Mouse (Mus musculus) spleen, adult 18-20 months (tissue): Measurements from ENCODE around the gene Usp31.

ENCODE experiments used
- DNase-seq, 2 experiments: peaks; one replicate each; pipeline ENCODE4 v3.0.0; 2022; ENCODE audit warnings: mixed read lengths in 2 of 2

The Usp31 gene

DNA sequence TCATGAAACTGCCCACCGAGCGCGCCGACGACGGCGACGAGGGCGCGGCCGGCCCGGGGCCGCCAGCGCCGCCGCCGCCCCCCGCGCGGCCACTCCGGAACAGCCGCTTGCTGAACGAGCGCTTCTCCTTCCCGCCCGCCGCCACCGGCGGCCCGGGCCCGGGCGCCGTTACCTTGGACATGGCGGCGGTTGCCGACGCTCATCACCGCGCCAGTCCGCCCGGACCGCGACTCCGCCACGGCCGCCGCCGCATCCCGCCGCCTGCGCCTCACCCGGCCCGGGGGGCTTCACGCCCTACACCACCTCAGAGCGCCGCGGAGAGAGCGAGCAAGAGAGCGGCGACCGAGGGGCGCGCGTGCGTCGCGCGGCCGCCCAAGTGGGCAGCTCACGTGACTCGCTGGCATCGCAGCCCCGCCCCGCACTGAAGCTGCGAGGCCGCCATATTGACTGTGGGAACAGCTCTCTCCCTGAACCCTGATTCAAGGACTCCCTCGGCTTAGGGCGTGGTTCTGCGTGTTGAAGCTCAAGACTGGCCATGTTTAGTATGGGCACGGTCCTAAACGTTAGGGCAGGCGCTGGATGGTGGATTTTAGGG lies at the start of gene Usp31:
Gene Usp31, minus strand, starts transcription at position 181 of the 595 bp plus-strand sequence.
- peak; percentile 88 to 93 for DNase-seq

DNA sequence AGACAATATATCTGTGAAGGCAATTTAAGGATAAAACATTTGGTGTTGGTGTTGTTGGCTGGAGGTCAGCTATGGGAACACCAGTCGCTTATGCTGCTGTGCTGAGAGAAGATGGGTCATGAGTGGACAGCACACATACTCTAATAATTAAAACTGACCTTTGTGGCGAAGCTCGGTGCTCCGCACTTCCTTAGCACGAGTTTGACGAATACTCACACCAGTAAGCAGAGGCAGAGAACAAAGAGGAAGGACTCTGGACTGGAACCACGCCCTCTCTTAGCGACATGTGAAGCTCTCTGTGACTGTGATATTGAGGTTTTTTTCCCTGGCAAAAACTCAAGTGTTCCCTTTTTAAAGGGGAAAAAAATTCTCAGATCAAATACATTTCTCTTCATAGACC lies 47.7 kb upstream of the Usp31 start:
- DNase-seq = no peak

DNA sequence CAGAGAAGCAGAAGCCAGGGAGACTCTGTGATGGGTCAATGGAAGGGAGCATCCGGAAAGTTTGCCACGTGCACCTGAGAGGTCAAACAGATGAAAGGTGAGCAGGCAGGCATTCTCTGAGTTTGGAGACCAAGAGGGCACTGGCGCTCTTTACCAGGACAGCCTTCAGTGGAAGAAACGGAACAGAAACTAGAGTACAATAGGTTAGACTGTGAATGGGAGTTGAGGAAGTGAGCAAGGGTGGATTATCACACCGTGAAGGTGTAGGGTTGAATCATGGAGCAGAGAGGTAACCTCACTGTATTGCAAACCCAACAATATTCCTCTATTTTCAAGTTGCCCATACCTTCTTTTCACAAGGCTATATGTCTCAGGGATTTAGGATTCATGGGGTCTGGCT lies 43.2 kb upstream of the Usp31 start:
- DNase-seq = no peak

DNA sequence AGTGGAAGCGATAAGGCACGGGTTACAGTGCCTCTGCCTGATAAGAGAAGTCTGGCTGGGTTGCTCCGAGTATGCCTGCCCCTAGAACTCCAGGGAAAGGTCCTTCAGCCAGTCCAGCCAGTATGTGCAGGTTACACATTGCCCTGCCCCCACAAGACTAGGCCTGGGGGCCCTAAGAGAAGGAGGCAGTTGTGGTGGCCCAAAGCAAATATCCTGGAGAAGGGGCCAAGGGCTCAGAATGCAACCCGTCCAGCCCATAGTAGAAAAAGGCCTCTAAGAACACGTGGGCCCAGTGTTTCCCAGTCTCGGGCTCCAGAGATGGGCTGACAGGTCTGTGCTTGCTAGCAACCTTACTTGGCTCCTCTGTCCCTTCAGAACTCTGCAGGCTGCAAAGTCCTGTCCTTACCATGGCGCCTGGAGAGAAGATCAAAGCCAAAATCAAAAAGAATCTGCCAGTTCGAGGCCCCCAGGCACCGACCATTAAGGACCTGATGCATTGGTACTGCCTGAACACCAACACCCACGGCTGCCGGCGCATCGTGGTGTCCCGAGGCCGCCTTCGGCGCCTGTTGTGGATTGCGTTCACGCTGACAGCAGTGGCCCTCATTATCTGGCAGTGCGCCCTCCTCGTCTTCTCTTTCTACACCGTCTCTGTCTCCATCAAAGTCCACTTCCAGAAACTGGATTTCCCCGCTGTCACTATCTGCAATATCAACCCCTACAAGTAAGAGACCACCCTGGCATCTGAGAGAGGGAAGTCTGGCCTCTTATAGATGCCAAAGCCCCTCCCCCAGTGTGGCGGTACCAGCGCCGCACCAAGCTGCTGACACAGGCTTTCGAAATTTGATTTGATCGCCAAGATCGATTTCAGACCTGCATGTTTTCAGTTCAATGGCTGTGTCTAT lies 30.7 kb upstream of the Usp31 start:
- no peak for DNase-seq

DNA sequence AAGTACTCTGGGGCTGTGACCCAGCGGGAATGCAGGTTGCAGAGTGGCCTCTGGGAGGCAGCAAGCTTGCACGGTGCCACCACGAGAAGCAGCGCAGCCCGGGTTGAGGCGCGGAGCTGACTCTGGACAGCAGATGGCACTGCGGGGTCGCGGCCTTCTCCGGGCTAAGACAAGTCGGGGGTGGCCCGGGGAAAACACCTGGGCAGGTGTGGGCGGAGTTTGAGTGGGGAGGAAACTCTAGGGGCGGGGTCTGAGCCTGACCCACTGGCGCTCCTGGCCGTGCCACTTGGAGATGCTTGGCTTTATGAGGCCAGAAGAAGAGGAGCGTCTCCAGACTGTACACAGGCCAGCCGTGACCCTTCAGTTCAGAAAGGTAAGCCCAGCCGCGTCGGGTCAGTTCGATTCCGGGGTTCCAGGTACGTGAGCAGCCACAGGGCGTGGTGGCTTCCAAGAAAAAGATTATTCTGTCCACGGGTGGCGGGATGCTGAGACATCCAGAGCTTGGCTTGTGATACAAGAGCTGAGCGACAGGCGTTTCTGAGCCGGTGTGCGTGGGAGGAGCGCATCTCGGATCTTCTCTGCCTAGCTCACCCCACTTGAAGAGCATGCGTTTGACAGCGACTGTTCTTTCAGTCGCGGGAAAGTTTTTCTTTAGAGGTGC lies 27.2 kb upstream of the Usp31 start, which contains the start of gene Scnn1g:
Gene Scnn1g, plus strand, starts transcription at position 309 of the 661 bp plus-strand sequence.
- DNase-seq = peak; percentile 55 to 73

DNA sequence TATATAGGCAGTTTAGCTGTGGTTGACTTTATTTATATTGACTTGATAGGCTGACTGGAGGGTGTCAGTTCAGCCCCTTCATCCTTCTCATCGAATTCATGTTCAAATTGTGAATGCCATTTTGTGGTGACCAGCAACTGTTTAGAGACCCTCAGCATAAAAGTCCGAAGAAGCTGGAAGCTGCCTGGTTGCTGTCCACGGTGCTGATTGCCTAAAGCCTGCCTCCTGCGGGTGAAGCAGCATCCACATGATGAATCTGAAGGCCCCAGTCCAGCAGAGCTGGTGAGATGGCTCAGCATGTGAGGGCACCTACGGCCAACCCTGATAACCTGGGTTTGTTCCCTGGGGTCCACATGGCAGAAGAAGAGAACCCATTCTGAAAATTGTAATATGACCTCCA lies 23.2 kb upstream of the Usp31 start:
- peak in 1 of 2 experiments; percentile 10 for DNase-seq

DNA sequence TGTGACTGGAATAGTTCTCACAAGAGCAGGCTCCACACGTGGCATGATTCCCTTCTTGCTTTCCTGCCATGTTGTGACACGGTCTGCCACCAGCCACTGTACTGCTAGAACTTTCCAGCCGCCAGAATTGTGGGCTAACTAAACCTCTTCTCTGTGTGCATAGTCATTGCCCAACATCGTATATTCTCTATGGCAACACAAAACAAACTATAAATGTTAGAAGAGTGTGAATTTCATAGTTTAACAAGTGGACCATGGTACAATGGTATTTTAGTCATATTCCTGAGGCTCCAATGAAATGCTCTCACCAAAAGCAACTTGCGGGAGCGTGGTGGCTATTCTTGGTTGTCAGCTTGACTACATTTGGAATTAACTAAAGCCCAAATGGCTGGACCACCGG lies 10.0 kb upstream of the Usp31 start:
- no peak for DNase-seq

DNA sequence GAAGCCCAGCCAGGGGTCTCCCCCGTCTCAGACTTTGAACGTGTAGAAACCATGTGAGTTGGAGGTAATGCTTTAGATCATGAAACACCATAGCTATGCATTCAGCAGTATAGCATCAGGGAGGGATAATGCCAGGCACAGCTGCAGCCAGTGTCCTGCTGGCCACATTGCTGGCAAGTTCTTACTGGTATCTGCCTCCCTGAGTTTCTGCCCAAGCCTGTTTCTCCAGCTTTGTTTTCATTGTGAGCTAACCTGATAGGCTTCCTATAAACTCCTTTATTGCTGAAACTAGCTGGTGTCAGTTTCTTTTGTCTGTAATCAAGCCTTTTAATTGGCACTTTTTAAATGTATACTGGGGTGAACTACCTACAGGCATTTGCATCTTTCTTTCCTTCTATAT lies 4.1 kb upstream of the Usp31 start:
- DNase-seq = no peak

DNA sequence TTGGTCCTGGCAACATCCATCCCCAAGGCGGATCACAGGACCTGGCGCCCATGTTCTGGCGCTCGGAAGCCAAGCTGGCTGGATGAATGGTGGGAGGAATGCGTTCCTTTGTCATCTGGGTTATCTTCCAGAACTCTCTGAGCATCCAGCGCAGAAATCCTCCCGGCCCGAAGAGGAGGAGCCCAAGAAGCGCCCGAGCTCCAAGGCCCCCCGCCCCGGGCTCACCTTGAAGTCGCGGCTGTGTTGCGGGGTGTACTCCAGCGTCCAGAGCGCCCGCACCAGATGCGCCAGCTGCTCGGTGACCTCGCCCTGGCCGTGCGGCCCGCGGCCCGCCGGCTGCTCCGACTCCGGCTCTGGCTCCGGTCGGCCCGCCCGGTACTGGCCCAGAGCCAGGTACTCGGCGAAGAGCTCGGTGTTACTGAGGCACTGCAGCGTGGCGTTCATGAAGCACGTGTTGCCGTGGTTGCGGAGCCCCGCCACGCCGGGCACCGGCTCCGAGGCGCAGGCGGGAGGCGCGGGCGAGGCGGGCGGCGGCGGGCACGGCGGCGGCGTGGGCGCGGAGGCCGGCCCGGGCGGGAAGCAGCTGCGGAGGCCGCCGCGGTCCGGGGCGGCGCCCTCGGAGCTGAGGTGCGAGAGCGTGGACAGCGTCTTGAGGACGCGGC lies 511 bp downstream of the Usp31 start:
- DNase-seq = peak in 1 of 2 experiments; percentile 20

DNA sequence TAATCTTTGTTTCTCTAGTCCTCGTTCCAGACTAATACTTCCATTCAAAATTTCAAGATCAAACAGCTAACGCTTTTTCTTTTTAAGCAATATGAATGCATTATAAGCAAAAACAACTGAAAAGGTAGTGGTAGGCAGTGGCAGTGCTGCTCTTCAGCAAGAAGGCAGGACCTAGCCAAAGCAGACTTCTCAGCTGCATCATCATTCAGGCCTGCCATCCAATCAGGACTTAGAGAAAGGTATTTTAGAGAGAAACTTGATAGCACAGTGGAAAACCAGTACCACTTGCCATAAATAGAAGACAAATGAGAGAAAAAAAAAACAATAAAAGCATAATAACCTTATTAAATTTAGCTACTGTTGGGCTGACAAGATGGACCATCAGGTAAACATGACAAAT lies 2.0 kb downstream of the Usp31 start:
- no peak for DNase-seq

DNA sequence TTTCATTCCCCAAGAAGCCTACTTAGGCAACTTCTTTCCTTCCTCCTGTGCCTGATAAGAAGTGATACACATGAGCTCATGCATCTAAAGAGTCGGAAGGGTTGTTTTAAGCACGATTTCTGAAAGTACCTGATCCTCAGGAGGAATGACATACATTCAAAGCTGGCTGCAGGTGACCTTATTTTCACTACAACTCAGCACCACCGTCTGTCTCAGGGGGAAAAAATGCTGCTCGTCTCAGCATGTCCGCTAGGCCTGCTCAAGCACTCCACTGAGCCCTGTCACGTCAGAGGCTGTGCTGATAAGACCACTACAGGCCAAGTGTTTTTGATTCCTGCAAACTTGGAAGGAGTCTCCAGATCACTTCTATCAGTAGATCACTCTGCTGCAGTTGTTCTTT lies 5.1 kb downstream of the Usp31 start:
- no peak for DNase-seq

DNA sequence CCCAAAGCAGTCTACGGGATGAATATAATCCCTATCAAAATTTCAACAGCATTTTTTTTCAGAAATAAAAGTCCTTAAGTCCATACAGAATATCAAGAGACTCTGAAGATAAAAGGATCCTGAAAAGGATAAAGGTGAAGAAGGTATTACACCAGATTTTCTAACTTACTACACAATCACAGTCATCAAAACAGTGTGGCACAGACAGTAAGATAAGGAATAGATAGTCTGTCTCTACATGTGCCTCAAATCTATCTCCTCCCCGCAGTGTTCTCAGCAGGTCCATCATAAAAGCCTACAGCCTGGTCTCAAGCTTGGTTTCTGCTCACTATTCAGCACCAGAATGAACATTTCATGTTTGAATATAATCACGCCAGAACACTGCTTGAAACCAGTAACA lies 6.6 kb downstream of the Usp31 start:
- no peak for DNase-seq

DNA sequence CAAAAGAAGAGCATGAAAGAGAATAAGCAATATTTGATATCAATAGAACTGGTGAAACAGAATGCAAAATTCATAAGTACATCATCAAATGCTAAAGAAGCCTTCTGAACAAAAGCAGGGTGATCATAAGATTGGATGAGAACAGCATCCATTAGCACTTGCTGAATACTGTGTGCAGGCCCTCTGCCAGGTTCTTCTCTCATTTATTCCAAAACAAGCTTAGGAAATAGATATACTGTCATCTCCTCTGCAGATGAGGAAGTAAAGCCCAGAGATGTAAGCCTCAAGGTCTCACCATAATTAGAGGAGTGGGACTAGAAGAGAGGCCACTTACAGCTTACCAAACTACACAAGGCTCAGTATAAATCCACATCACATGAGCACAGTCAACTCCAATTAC lies 7.8 kb downstream of the Usp31 start:
- DNase-seq = no peak

DNA sequence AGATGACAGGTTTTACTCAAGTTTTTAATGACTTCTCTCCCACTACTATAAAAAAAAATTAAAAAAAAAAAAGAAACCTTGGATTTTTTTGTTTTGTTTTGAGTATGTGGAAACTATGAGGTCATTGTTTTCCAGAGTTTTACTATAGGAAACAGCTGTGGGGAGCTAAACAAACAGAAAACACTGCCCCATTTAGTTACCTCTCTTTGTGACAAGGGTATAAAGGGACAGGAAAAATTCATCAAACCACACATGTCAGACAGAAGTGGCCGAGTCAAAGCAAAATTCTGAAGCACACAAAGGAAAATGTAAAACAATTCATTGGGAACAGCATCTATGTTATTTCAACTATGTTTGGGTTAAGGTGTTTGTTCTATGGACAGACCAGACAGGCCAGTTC lies 9.5 kb downstream of the Usp31 start:
- no peak for DNase-seq

DNA sequence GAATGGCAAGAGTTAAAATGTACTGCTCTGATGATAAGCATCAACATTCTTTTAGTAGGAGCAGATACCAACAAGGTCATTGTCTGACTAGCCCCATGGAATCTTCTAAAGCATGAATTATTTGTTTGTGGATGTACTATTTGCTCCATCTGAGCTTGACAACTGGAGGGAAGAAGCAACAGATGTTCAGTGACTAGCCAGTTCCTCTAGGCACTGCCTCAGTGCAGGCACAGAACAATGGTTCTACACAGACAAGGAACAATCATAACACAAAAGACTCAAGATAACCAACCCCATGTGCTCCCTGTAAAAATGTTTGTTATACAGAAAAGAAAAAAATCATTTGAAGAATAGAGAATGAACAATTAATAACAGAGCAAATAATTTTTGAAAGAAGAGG lies 9.9 kb downstream of the Usp31 start:
- no peak for DNase-seq

DNA sequence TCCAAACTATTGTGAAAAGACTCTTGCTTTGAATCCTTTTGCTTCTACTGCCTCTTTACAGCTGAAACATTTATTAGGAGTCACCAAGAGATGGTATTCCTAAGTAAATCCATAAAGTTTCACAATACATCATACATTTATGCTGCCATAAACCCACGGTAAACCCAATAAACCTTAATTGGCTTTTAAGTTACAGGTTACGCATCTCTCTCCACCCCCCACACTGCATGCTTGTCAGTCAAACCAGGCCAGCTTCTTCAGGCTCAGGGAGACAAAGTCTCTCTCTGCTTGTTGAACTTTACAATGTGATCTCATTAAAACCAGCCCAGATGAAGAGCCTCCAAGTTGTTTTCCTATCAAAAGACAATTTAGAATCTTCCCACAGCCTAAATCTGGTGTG lies 15.2 kb downstream of the Usp31 start:
- DNase-seq = no peak

DNA sequence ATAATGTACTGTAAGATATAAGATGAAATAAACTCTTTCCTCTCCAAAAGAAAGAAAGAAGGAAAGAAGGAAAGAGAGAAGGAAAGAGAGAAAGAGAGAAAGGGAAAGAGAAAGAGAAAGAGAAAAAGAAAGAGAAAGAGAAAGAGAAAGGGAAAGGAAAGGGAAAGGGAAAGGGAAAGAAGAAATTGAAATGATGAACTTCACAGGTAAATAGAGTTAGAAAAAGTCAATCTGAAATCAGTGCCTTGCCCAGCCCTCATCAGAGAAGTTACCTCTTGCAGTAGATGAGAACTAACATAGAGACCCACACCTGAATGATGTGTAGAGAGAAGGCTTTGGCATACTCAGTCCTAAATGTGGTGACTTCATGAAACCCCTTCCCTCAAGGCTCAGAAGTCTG lies 17.7 kb downstream of the Usp31 start:
- DNase-seq = no peak

DNA sequence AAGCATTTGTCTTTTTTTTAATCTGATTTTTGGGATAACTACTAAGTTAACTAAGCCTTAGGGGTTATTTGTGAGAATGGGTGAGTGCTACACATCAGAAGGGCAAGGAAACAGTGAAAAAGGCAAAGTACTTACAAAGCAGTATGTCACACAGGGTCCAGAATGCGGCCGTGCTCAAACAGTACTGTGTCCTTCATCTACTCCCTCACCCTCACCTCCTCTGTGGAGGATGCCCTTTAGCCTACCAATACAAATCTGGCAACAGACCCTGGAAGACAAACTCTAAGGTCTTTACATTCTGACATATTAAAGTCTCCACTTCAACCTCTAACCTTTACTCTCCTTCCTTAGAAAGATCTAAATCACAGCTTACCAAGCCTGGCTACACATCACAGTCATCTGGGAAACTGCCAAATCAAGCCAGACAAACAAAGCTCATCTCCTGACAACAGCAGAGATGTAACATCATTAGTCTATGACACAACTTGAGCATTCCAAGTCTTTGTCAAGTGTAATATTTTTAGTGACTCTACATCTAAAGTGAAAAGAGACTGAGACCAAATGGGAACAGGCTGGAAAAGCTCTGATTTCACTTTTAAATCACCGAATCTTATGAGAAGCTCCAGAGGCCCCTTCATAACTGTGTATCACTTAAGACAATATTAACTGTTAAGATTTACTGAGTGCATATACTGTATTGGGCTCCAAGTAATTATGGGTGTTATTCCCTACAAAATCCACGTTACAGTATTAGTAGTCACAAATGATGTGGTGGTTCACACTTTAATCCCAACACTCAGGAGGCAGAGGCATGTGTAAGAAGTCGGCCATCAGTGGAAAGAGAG lies 21.7 kb downstream of the Usp31 start:
- DNase-seq = no peak

DNA sequence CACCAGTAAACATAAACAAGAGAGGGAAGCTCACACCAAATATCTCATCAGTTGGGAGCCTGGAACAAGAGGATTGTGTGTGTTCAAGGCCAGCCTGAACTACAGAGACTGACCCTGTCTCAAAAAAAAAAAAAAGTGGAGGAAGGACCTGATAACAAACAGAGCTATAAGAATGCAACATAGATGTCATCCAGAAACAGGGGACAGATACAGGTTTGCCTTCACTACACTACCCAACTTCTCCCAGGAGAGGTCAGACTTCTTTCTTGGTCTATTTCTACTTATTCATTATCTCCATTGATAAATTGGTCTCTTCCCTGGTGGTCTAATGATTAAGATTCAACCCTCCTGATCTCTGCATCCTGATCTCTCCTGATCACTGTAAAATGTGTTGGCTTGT lies 25.9 kb downstream of the Usp31 start:
- no peak for DNase-seq

DNA sequence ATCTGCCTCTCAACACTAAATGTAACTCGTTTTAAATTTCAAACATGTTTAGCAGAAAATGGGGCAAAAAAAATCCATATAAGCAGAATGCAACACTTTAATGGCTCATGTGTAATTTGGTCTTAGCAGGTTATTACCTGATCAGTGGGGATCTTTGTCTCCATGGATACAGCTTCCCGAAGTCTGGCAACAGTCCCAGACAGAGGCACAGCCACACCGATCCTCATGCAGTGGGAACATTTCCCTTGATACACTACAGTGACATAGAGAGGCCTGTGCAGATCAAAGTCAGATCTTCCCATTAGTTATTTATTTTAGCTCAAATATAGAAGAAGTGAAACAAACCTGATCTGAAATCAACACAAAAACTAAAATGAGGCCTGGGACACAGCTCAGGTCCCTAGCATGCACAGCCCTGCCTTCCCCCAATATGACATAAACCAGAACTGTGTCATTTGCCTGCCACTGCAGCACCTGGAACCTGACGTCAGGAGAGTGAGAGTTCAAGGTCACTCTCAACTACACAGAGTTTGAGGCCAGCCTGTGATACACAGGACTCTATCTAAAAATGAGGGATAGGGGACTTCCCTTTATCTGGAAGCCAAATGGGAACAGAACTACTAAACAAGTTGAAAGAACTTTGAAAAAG lies 29.8 kb downstream of the Usp31 start:
- no peak for DNase-seq

DNA sequence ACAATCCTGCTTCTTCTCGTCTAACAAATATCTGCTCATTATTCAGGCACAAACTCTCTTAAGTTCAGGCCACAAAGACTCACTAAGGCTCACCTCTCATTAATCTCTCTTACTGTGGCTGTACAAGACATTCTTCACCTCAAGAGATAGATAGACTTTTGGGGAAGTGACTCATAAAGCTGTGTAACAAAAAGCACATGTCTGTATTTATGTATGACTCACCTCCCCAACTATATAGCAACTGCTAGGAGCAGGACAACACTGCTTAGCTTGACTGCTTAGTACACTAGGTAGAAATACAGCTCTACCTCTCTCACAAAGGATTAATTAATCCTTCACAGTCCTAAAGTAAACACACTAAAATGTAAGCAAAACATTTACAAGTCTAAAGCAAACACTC lies 46.3 kb downstream of the Usp31 start:
- no peak for DNase-seq

DNA sequence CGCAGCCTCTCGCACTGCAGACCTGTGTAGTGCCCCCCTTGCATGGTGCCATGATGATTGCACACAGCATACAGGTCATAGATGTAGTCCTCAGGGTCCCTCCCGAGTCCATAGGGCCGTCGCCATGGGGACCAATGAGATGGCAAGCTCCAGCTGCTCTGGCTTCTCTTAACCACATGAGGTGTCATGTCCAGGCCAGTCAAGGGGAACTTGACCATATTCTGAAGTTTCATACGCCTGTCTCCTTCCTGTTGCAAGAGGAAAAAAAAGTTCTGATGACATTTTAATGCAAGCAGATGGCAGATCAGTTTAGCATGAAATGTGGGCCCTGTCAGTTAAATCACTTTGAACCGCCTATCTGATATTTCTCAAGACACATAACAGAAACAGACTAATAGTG lies 48.2 kb downstream of the Usp31 start:
- DNase-seq = no peak
